Mouse (Mus musculus): ENCODE measurements around the gene Acad10. TPM values are rescaled to one million over a fixed set of nuclear protein-coding genes. Genes with fewer than 3 reads are reported as not detected.
A peak's percentile ranks its signal among the peaks of the same experiment; 100 is the strongest.

Gene Acad10
- total and polyA plus RNA-seq, 2 experiments from 2014 or later = 1.8 to 6.1 TPM

DNA sequence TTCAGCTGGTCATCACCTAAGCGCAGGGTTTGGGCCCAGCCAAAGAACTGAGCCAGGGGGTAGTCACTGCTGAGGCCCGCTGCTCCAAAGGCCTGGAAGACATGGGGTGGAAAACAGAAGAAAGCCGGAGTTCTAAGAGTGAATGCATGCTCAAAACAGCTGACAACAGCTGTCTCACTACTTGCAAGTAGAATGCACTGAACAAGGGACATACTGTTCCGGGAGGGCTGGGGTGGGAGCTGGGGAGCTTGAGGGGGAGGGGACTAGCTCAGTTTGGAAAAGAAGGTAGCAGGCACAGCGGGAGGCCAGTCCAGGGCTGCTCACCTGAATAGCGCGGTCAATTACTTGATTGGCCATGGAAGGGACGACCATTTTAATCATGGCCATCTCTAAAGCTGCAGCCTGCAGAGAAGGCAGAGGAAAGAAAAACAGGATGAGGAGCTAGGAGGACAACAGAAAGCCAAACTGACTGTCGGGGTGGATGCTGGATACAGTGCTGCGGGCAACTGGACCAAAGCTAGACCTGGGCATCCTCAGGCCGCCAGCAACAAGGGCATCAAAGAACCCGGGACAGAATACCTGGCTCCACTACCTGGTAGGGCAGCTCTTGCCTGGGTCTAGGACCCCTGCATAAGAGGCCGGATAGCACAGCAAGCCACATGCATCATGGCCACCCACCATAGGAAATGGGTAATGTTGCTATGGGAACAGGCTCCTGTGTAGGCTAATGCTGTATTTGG, 61.3 kb downstream of the Acad10 start:
- no peak for DNase-seq (ENCODE audit: low spot score)
- 69% methylated on average over 13 of the region's 13 CpGs for WGBS
- Histone ChIP-seq H3K36me3 (replicated peaks; ENCODE audit: control insufficient read depth, insufficient read depth, low read length) (no peaks in the 10 kb centered on the region), H3K4me3 (ENCODE audit: low read depth, low read length) (no peak overlapping the region), H3K27ac (ENCODE audit: low read depth) (peak overlapping the region; percentile 55), H3K4me2 (ENCODE audit: low read depth, low read length) (no peak overlapping the region), H3K9me3 (replicated peaks; ENCODE audit: control insufficient read depth, low read length) (no peaks in the 10 kb centered on the region), H3K9ac (replicated peaks; ENCODE audit: low read depth, low read length) (no peak overlapping the region), H3K4me1 (ENCODE audit: control insufficient read depth, insufficient read depth) (peaks cover 13% of the 10 kb centered on the region), H3K27me3 (ENCODE audit: control insufficient read depth, insufficient read depth, low read length) (no peaks in the 10 kb centered on the region)
- peak; percentile 26; the same call in 1 of the 2 replicates for ATAC-seq (ENCODE audit: insufficient read depth, low read depth)
- TF ChIP-seq EP300 (IDR thresholded peaks at IDR 0.05; ENCODE audit: low read depth) (no peak), CTCF (IDR thresholded peaks at IDR 0.05; ENCODE audit: low read depth) (no peak)

DNA sequence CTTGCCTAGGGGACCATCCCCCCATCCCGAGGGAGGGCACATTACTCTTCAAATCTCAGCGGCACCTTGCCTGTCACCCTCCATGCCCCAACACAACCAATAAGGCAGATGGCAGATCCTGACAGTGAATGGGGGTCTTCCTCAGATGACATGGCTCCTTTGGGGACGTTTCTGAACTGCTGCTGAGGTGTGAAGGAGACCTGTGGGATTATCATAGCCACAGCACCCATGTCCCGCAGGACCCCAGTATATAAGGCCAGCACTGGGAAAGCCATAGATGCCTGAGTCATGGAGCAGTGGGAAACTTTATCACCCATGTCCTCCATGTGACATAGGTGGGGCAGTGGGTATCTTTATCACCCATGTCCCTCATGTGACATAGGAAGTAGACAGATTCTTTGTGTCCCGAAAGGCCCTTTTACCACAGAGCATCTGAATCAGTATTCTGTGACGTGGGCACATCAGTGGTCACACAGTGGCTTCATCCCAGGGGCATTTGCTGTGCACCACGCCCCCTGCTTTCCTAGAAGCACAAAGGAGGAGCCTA, 62.2 kb downstream of the Acad10 start:
- DNase-seq (ENCODE audit: low spot score) (no peak), ATAC-seq (ENCODE audit: insufficient read depth, low read depth) (no peak)
- Histone ChIP-seq H3K4me1 (ENCODE audit: control insufficient read depth, insufficient read depth) (peaks cover 18% of the 10 kb centered on the region), H3K36me3 (replicated peaks; ENCODE audit: control insufficient read depth, insufficient read depth, low read length) (no peaks in the 10 kb centered on the region), H3K27me3 (ENCODE audit: control insufficient read depth, insufficient read depth, low read length) (no peaks in the 10 kb centered on the region), H3K27ac (ENCODE audit: low read depth) (peak overlapping the region; percentile 55), H3K4me3 (ENCODE audit: low read depth, low read length) (no peak overlapping the region), H3K4me2 (ENCODE audit: low read depth, low read length) (no peak overlapping the region), H3K9me3 (replicated peaks; ENCODE audit: control insufficient read depth, low read length) (no peaks in the 10 kb centered on the region), H3K9ac (replicated peaks; ENCODE audit: low read depth, low read length) (no peak overlapping the region; the same call in 1 of the 2 replicates)
- 75% methylated on average over 7 of the region's 7 CpGs for WGBS
- TF ChIP-seq EP300 (IDR thresholded peaks at IDR 0.05; ENCODE audit: low read depth) (no peak), CTCF (IDR thresholded peaks at IDR 0.05; ENCODE audit: low read depth) (no peak)

- H3K4me3 ChIP-seq (ENCODE audit: low read depth, low read length) = no peak overlapping the region
- DNase-seq (ENCODE audit: low spot score) (no peak), ATAC-seq (ENCODE audit: insufficient read depth, low read depth) (no peak)
- no peaks in the 10 kb centered on the region for H3K36me3 ChIP-seq (replicated peaks; ENCODE audit: control insufficient read depth, insufficient read depth, low read length)
- TF ChIP-seq CTCF (IDR thresholded peaks at IDR 0.05; ENCODE audit: low read depth) (no peak), EP300 (IDR thresholded peaks at IDR 0.05; ENCODE audit: low read depth) (no peak)
- H3K27me3 ChIP-seq (ENCODE audit: control insufficient read depth, insufficient read depth, low read length) = no peaks in the 10 kb centered on the region
- H3K9ac ChIP-seq (replicated peaks; ENCODE audit: low read depth, low read length) = no peak overlapping the region
- H3K27ac ChIP-seq (ENCODE audit: low read depth) = no peak overlapping the region
- WGBS = 46% methylated on average over 4 of the region's 4 CpGs
- H3K4me2 ChIP-seq (ENCODE audit: low read depth, low read length) = no peak overlapping the region
- peaks cover 18% of the 10 kb centered on the region for H3K4me1 ChIP-seq (ENCODE audit: control insufficient read depth, insufficient read depth)
- H3K9me3 ChIP-seq (replicated peaks; ENCODE audit: control insufficient read depth, low read length) = no peaks in the 10 kb centered on the region
These were observed 63.0 kb downstream of the Acad10 start for GRCm38 (mm10) chr5:121597332-121597731.

GRCm38 (mm10) chr5:121596226-121596625, 64.1 kb downstream of the Acad10 start:
- no peak for TF ChIP-seq CTCF (IDR thresholded peaks at IDR 0.05; ENCODE audit: low read depth)
- TF ChIP-seq EP300 (IDR thresholded peaks at IDR 0.05; ENCODE audit: low read depth) = no peak
- Histone ChIP-seq H3K9ac (replicated peaks; ENCODE audit: low read depth, low read length) (no peak overlapping the region), H3K9me3 (replicated peaks; ENCODE audit: control insufficient read depth, low read length) (no peaks in the 10 kb centered on the region), H3K27ac (ENCODE audit: low read depth) (no peak overlapping the region), H3K27me3 (ENCODE audit: control insufficient read depth, insufficient read depth, low read length) (no peaks in the 10 kb centered on the region; the same call in 1 of the 2 replicates), H3K4me1 (ENCODE audit: control insufficient read depth, insufficient read depth) (peaks cover 18% of the 10 kb centered on the region), H3K36me3 (replicated peaks; ENCODE audit: control insufficient read depth, insufficient read depth, low read length) (no peaks in the 10 kb centered on the region), H3K4me3 (ENCODE audit: low read depth, low read length) (no peak overlapping the region), H3K4me2 (ENCODE audit: low read depth, low read length) (no peak overlapping the region)
- ATAC-seq (ENCODE audit: insufficient read depth, low read depth) (no peak), DNase-seq (ENCODE audit: low spot score) (no peak)
- WGBS = 28% methylated on average over 6 of the region's 6 CpGs

GRCm38 (mm10) chr5:121595758-121596157, 64.6 kb downstream of the Acad10 start:
- TF ChIP-seq CTCF (IDR thresholded peaks at IDR 0.05; ENCODE audit: low read depth) (no peak), EP300 (IDR thresholded peaks at IDR 0.05; ENCODE audit: low read depth) (no peak)
- 69% methylated on average over 6 of the region's 6 CpGs for WGBS
- ATAC-seq (ENCODE audit: insufficient read depth, low read depth) = no peak
- Histone ChIP-seq H3K27me3 (ENCODE audit: control insufficient read depth, insufficient read depth, low read length) (no peaks in the 10 kb centered on the region; the same call in 1 of the 2 replicates), H3K4me2 (ENCODE audit: low read depth, low read length) (no peak overlapping the region), H3K4me3 (ENCODE audit: low read depth, low read length) (no peak overlapping the region), H3K36me3 (replicated peaks; ENCODE audit: control insufficient read depth, insufficient read depth, low read length) (no peaks in the 10 kb centered on the region), H3K4me1 (ENCODE audit: control insufficient read depth, insufficient read depth) (peaks cover 18% of the 10 kb centered on the region), H3K27ac (ENCODE audit: low read depth) (no peak overlapping the region), H3K9me3 (replicated peaks; ENCODE audit: control insufficient read depth, low read length) (no peaks in the 10 kb centered on the region), H3K9ac (replicated peaks; ENCODE audit: low read depth, low read length) (no peak overlapping the region)
- no peak for DNase-seq (ENCODE audit: low spot score)
